Mouse (Mus musculus) embryo, embryonic 9.5 days (tissue): ENCODE measurements around the gene Vmn1r127.
"Not testable (repeated sequence)": the region's sequence is repeated elsewhere in the genome, so short reads cannot be mapped to it uniquely, and the experiment has no call there.

Experiments used
- DNase-seq: peaks from one replicate; pipeline ENCODE4 v3.0.0-alpha.2; 2017; ENCODE audit errors: extremely low spot score

Gene Vmn1r127

DNA sequence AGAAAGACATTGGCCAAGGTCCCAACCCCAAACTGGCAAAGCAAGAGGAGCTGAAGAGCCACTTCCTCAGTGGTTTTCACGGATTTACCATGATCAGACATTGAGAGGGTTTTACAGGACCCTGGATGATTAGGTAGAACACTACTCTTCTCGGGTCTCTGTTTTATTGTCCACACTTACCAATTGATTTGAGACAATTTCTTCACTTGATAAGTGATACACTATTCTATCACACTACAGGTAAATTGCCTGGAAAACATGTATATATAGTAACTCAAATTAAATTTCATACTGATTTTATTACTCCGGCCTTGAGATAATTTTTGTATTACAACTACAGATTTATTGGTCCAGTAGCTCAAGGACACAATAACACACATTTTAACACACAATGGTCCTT lies at the start of gene Vmn1r127:
TSS of gene Vmn1r127 (minus strand) at position 101 of the 400 bp plus-strand sequence.
- DNase-seq, result not testable (repeated sequence)

GRCm38 (mm10) chr7:21361191-21361590 lies 41.5 kb upstream of the Vmn1r127 start, which contains the start of gene Vmn1r129:
Vmn1r129 (minus strand) TSS chr7:21361291.
- not testable (repeated sequence) for DNase-seq

- not testable (repeated sequence) for DNase-seq
These were observed 29.4 kb upstream of the Vmn1r127 start, which contains the start of gene Vmn1r128 for GRCm38 (mm10) chr7:21349073-21349472. Vmn1r128 (plus strand) TSS chr7:21349373.

- not testable (repeated sequence) for DNase-seq
These were observed 18.3 kb downstream of the Vmn1r127 start, which contains the start of gene Vmn1r126 for GRCm38 (mm10) chr7:21301367-21301766. Vmn1r126 (minus strand) TSS chr7:21301467.

- DNase-seq, result not testable (repeated sequence)
These were observed 47.8 kb downstream of the Vmn1r127 start, which contains the start of gene Vmn1r125 for GRCm38 (mm10) chr7:21271879-21272278. Vmn1r125 (plus strand) TSS chr7:21272179.
